Mouse (Mus musculus) erythroblast, embryonic 14.5 days (primary cell): ENCODE results near the gene Gm17657.

Experiments
- GATA1 ChIP-seq: IDR thresholded peaks from 2 replicates; pipeline ENCODE4 v1.6.1; 2012; ENCODE audit warnings: low read length, inconsistent platforms, mixed read lengths
- TAL1 ChIP-seq: IDR thresholded peaks from 3 replicates; pipeline ENCODE4 v1.6.1; 2012; ENCODE audit warnings: low read length, inconsistent platforms, mixed read lengths

DNA sequence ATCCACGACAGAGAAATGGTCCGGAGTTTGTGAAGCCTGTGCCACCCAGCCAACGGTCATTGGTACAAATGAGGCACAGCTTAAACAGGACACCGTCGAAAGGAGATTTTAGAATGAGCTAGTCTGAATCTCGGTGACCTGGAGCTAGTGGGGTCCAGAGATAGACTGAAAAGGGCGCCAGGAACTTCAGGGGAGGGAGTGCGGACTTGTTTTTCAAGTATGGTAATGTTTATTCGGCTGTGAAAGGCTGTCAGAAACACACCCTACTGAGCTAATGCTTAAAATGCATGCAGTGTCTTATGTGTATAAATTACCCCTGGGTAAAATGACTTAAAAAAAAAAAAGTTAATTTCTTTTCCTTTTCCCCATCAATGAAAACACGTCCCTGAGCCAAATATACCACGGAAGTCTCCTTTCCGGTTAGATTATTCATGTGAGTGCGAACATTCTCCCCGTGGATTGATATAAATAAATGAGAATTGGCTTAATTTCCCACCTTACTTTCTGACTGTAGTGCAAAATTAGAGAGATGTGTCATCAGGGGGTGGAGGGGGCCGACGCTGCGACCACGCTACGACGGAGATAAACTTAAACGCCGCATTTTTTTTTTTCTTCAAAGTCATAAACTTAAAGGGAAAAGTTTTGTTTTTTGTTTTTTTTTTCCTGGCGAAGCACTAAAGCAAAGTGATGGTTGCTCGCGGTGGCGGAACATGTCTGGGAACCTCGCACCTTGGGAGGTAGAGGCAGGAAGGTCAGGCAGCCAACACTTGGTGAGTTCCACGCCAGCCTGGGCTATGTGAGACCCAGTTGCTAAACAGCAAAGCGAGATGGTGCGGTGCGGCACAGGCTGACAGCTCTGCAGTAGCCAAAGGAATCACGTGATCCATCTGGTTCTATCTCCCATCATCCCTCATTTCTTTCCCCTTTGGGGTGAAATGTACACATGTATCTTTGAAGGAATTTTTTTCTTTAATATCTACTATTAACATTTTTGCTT, 46.5 kb downstream of the Gm17657 start:
- TF ChIP-seq GATA1, result no peak
- no peak for TF ChIP-seq TAL1
